Mouse (Mus musculus): ENCODE data around the gene Igdcc4.

Igdcc4 gene

GRCm38 (mm10) chr9:65157631-65158030 lies 56.3 kb downstream of the Igdcc4 start:
- DNase-seq (ENCODE audit: low spot score) = no peak

- DNase-seq (ENCODE audit: low spot score) = no peak
Measured at GRCm38 (mm10) chr9:65161188-65161587, 59.9 kb downstream of the Igdcc4 start.

- DNase-seq (ENCODE audit: low spot score) = no peak
Measured at GRCm38 (mm10) chr9:65161881-65162280, 60.6 kb downstream of the Igdcc4 start.

GRCm38 (mm10) chr9:65162711-65163639 lies 61.7 kb downstream of the Igdcc4 start:
- DNase-seq (ENCODE audit: low spot score) = no peak

- DNase-seq (ENCODE audit: low spot score) = no peak
Measured at GRCm38 (mm10) chr9:65164870-65165269, 63.6 kb downstream of the Igdcc4 start.

- DNase-seq (ENCODE audit: low spot score) = no peak
Measured at GRCm38 (mm10) chr9:65166386-65166785, 65.1 kb downstream of the Igdcc4 start.

- DNase-seq (ENCODE audit: low spot score) = no peak
Measured at GRCm38 (mm10) chr9:65168534-65168933, 67.2 kb downstream of the Igdcc4 start.

GRCm38 (mm10) chr9:65168952-65169351 lies 67.7 kb downstream of the Igdcc4 start:
- DNase-seq (ENCODE audit: low spot score) = no peak

GRCm38 (mm10) chr9:65172654-65173053 lies 71.4 kb downstream of the Igdcc4 start:
- no peak for DNase-seq (ENCODE audit: low spot score)

- DNase-seq (ENCODE audit: low spot score) = no peak
Measured at GRCm38 (mm10) chr9:65175234-65175938, 74.1 kb downstream of the Igdcc4 start.

GRCm38 (mm10) chr9:65175939-65176871 lies 74.9 kb downstream of the Igdcc4 start:
- no peak for DNase-seq (ENCODE audit: low spot score)

- DNase-seq (ENCODE audit: low spot score) = no peak
Measured at GRCm38 (mm10) chr9:65177497-65177896, 76.2 kb downstream of the Igdcc4 start.

- DNase-seq (ENCODE audit: low spot score) = no peak
Measured at GRCm38 (mm10) chr9:65177912-65178311, 76.6 kb downstream of the Igdcc4 start.

GRCm38 (mm10) chr9:65178336-65179213 lies 77.3 kb downstream of the Igdcc4 start:
- DNase-seq (ENCODE audit: low spot score) = no peak

GRCm38 (mm10) chr9:65179817-65180624 lies 78.7 kb downstream of the Igdcc4 start:
- DNase-seq (ENCODE audit: low spot score) = no peak

Measured in urinary bladder, postnatal 10 days (tissue).